In the genomic region with DNA sequence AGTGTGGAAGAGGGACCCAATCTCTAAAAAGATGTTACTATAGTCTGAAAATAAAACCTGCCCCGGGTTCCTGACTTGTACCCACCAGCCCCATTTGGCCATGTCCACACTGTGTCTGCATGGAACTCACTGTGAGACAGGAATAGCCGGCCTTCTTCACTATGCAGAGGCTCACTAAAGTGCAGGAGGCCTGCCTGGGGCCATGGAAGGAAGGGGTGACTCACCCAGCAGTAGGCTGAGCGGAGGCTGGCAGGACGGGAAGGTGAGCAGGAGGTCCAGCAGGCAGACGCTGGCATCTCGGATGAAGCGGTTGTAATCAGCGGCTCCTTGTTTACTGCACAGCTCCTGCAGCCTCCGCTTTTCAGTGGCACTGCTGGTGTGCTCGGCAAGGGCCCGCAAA, we compare ENCODE assay signal across 25 mouse cellular contexts. TPM values are rescaled to one million over a fixed set of nuclear protein-coding genes. Genes with fewer than 3 reads are reported as not detected.
DNase-seq lines count a peak whose midpoint lies in the region; ATAC-seq and TF ChIP-seq lines count a peak whose summit lies in the region.
"Had no signal": no experiment of that assay in that cellular context is flagged by ENCODE, and none has a peak within 500 bp of the region (broad histone marks: within the 10 kb centered on the region; RNA-seq: fewer than 3 reads in every experiment).

No protein-coding gene starts in this region.

- no peak for TF ChIP-seq EP300 in heart, adult 2 months (IDR thresholded peaks at IDR 0.05; ENCODE audit: insufficient read depth, low read depth, low read length)
- TF ChIP-seq EP300 in MEL (IDR thresholded peaks at IDR 0.05; ENCODE audit: low read depth in 1 of 2, low read length in 2 of 2) = no peak

- WGBS in heart, embryonic 12.5 days = 80% methylated on average over 11 of the region's 11 CpGs
- WGBS in heart, adult 2 months = 92% methylated on average over 11 of the region's 11 CpGs

- H3K4me3 ChIP-seq in heart, embryonic 12.5 days = no peak overlapping the region
- no peak overlapping the region for H3K4me3 ChIP-seq in heart, adult 2 months
- peak overlapping the region; percentile 41; the same call in 1 of the 2 replicates for H3K4me3 ChIP-seq in E14TG2a.4 (replicated peaks; ENCODE audit: low read length)
- H3K4me3 ChIP-seq in MEL (ENCODE audit: control insufficient read depth in 1 of 2, insufficient read depth in 1 of 2, low read depth in 2 of 2, low read length in 2 of 2) = no peak overlapping the region
- H3K4me3 ChIP-seq: embryonic facial prominence, embryonic 15.5 days; erythroblast, embryonic 14.5 days; forebrain, embryonic 10.5 days; hindbrain, embryonic 12.5 days had no signal

- H3K4me2 ChIP-seq in heart, embryonic 12.5 days = no peak overlapping the region
- H3K4me2 ChIP-seq: embryonic facial prominence, embryonic 15.5 days; hindbrain, embryonic 12.5 days had no signal

- intact Hi-C loops in heart, adult 2 months (cut with DNase I) = no loop called here

- ATAC-seq in heart, embryonic 12.5 days (ENCODE audit: insufficient number of reproducible peaks, low FRiP score) = no peak
- ATAC-seq: forebrain, embryonic 16.5 days; hindbrain, embryonic 16.5 days had no signal

- H3K4me1 ChIP-seq in heart, embryonic 12.5 days (replicated peaks) = peaks cover 17% of the 10 kb centered on the region
- no peaks in the 10 kb centered on the region; the same call in 1 of the 2 replicates for H3K4me1 ChIP-seq in heart, adult 2 months (ENCODE audit: control insufficient read depth, insufficient read depth, low read length)
- H3K4me1 ChIP-seq in E14TG2a.4 (replicated peaks; ENCODE audit: low read depth, low read length) (peaks cover 38% of the 10 kb centered on the region), MEL (ENCODE audit: control insufficient read depth in 1 of 2, insufficient read depth in 2 of 2, low read length in 2 of 2) (no peaks in the 10 kb centered on the region)
- H3K4me1 ChIP-seq: hindbrain, embryonic 12.5 days had no signal

- no peak for TF ChIP-seq CTCF in heart, adult 2 months (IDR thresholded peaks at IDR 0.05)
- TF ChIP-seq CTCF in E14TG2a.4 (conservative IDR thresholded peaks at IDR 0.05; ENCODE audit: low read length) (no peak), MEL (IDR thresholded peaks at IDR 0.05 in 2 of 3, conservative IDR thresholded peaks at IDR 0.05 in 1 of 3; ENCODE audit: control insufficient read depth in 1 of 3, insufficient read depth in 1 of 3, low read depth in 2 of 3, low read length in 3 of 3, poor library complexity in 1 of 3, severe bottlenecking in 1 of 3) (no peak)

- H3K9ac ChIP-seq in heart, embryonic 12.5 days = no peak overlapping the region
- no peak overlapping the region for H3K9ac ChIP-seq in heart, adult 2 months (ENCODE audit: low read depth, low read length)
- H3K9ac ChIP-seq in MEL (ENCODE audit: control insufficient read depth, low read depth, low read length, poor library complexity, severe bottlenecking) = no peak overlapping the region
- H3K9ac ChIP-seq: embryonic facial prominence, embryonic 15.5 days; hindbrain, embryonic 12.5 days had no signal

- H3K27ac ChIP-seq in heart, embryonic 12.5 days (ENCODE audit: poor library complexity, severe bottlenecking) = peak overlapping the region; percentile 27; the same call in 1 of the 2 replicates
- no peak overlapping the region for H3K27ac ChIP-seq in heart, adult 2 months
- no peak overlapping the region for H3K27ac ChIP-seq in MEL (ENCODE audit: control insufficient read depth, low read depth, low read length)
- H3K27ac ChIP-seq: embryonic facial prominence, embryonic 15.5 days; forebrain, embryonic 10.5 days; hindbrain, embryonic 12.5 days had no signal

- no peaks in the 10 kb centered on the region for H3K27me3 ChIP-seq in heart, embryonic 12.5 days (replicated peaks)
- H3K27me3 ChIP-seq in heart, adult 2 months (ENCODE audit: control insufficient read depth, insufficient read depth, low read length) = no peaks in the 10 kb centered on the region
- H3K27me3 ChIP-seq in E14TG2a.4 (ENCODE audit: insufficient read depth, low read length) = no peaks in the 10 kb centered on the region
- H3K27me3 ChIP-seq in MEL (ENCODE audit: control insufficient read depth in 1 of 2, insufficient read depth in 2 of 2, low read length in 2 of 2) = no peaks in the 10 kb centered on the region
- H3K27me3 ChIP-seq: embryonic facial prominence, embryonic 15.5 days; hindbrain, embryonic 12.5 days had no signal

- H3K79me2 ChIP-seq in heart, adult 2 months (replicated peaks; ENCODE audit: control insufficient read depth, insufficient read depth, low read length) = no peaks in the 10 kb centered on the region
- H3K79me2 ChIP-seq in MEL (ENCODE audit: control insufficient read depth, insufficient read depth, low read length, poor library complexity) = no peaks in the 10 kb centered on the region

- peaks cover 75% of the 10 kb centered on the region for H3K36me3 ChIP-seq in heart, embryonic 12.5 days
- H3K36me3 ChIP-seq in heart, adult 2 months (ENCODE audit: control insufficient read depth, insufficient read depth, low read length) = no peaks in the 10 kb centered on the region; the same call in 1 of the 2 replicates
- H3K36me3 ChIP-seq in E14TG2a.4 (ENCODE audit: insufficient read depth, low read length) (peaks cover 89% of the 10 kb centered on the region), MEL (ENCODE audit: control insufficient read depth in 1 of 2, insufficient read depth in 2 of 2, low read length in 2 of 2) (peaks cover 0 to 7% of the 10 kb centered on the region in 2 experiments; a peak in 2 of 4 replicates)

- TF ChIP-seq POLR2A in heart, adult 2 months (IDR thresholded peaks at IDR 0.05; ENCODE audit: insufficient read depth, low read depth, low read length) = no peak
- TF ChIP-seq POLR2A in MEL (IDR thresholded peaks at IDR 0.05; ENCODE audit: control insufficient read depth in 1 of 2, insufficient read depth in 1 of 2, low read depth in 1 of 2, low read length in 2 of 2, poor library complexity in 1 of 2) = no peak

- H3K9me3 ChIP-seq in heart, embryonic 12.5 days (replicated peaks) = no peaks in the 10 kb centered on the region
- H3K9me3 ChIP-seq in E14TG2a.4 (ENCODE audit: low read length) = no peaks in the 10 kb centered on the region
- H3K9me3 ChIP-seq in MEL (replicated peaks; ENCODE audit: insufficient read depth, low read length) = no peaks in the 10 kb centered on the region
- H3K9me3 ChIP-seq: embryonic facial prominence, embryonic 15.5 days; forebrain, embryonic 10.5 days; hindbrain, embryonic 12.5 days had no signal

- no peak for TF ChIP-seq RAD21 in MEL (IDR thresholded peaks at IDR 0.05; ENCODE audit: low read depth, low read length)

- no peak for DNase-seq in heart, adult 2 months
- DNase-seq in MEL (ENCODE audit: low read depth, low spot score) (peak; percentile 0), R1 (ENCODE audit: low read depth, low spot score) (peak; percentile 12)
- no peak for DNase-seq in testis, postnatal 14 days (ENCODE audit: low spot score)
- no peak for DNase-seq in spleen, postnatal 4 days (ENCODE audit: low spot score in 2 of 2)
- no peak for DNase-seq in lung, postnatal 10 days
- DNase-seq: adrenal gland, postnatal 10 days; cerebellum, adult 11 months; cerebellum, adult 8-10 months; cerebellum, postnatal 14 days; embryo, embryonic 11 days; gastrocnemius, postnatal 10 days; heart, postnatal 10 days; heart, postnatal 4 days; kidney, adult 11 months had no signal

TF ChIP-seq in MEL, 35 proteins besides CTCF, POLR2A, EP300 and RAD21 (continues in another document):
- TF ChIP-seq ZNF384 (IDR thresholded peaks at IDR 0.05; ENCODE audit: low read depth, low read length) (no peak), ETS1 (IDR thresholded peaks at IDR 0.05; ENCODE audit: low read depth, low read length) (no peak), SIN3A (IDR thresholded peaks at IDR 0.05; ENCODE audit: low read length) (no peak), TBP (IDR thresholded peaks at IDR 0.05; ENCODE audit: low read depth, low read length) (no peak), JUND (IDR thresholded peaks at IDR 0.05; ENCODE audit: low read depth, low read length) (no peak), TCF12 (IDR thresholded peaks at IDR 0.05; ENCODE audit: low read depth, low read length) (no peak), UBTF (IDR thresholded peaks at IDR 0.05; ENCODE audit: borderline replicate concordance, insufficient read depth, low read depth, low read length) (no peak), MYC (IDR thresholded peaks at IDR 0.05; ENCODE audit: low read depth, low read length) (no peak), ELF1 (IDR thresholded peaks at IDR 0.05; ENCODE audit: low read depth, low read length) (no peak), KAT2A (conservative IDR thresholded peaks at IDR 0.05; ENCODE audit: low read depth, low read length) (no peak), MYB (IDR thresholded peaks at IDR 0.05; ENCODE audit: low read depth, low read length) (no peak), ZC3H11A (IDR thresholded peaks at IDR 0.05; ENCODE audit: low read depth, low read length) (no peak), RCOR1 (IDR thresholded peaks at IDR 0.05; ENCODE audit: low read depth, low read length) (no peak), SMC3 (IDR thresholded peaks at IDR 0.05; ENCODE audit: low read depth, low read length) (no peak), POLR2AphosphoS2 (IDR thresholded peaks at IDR 0.05; ENCODE audit: low read length) (no peak), MAFK (IDR thresholded peaks at IDR 0.05; ENCODE audit: borderline replicate concordance, low read depth, low read length) (no peak)

RNA-seq across cellular contexts. Expression of a gene that starts 13.4 kb away (rescaled TPM):
- 27.2 and 28.0 TPM in 2 replicates for polyA plus RNA-seq in heart, embryonic 12.5 days (2016; fragmentation: Nextera tagmentation; extraction: Ambion mirVana)
- total RNA-seq in heart, adult 2 months (2021) = 10 to 100 TPM; 15.8 to 19.3 TPM
- 9.2 and 10.5 TPM in 2 replicates for polyA plus RNA-seq in heart, adult 2 months (2012; rRNA removed)
- 16.3 and 20.8 TPM in 2 replicates for total RNA-seq in MEL (2012; rRNA removed)
- 10 to 100 TPM in 1 of 2 experiments, not detected in 1; 18.0 TPM for polyA plus RNA-seq in MEL (2012; ENCODE audit: insufficient read depth in 1 of 2, insufficient read length in 2 of 2, low read depth in 1 of 2, low replicate concordance in 2 of 2, missing spikeins in 1 of 2)

RNA-seq across cellular contexts. Expression of a gene that starts 13.5 kb away (rescaled TPM):
- polyA plus RNA-seq in heart, embryonic 12.5 days (2016; fragmentation: Nextera tagmentation; extraction: Ambion mirVana) = 20.9 and 22.1 TPM in 2 replicates
- total RNA-seq in heart, adult 2 months (2021) = 10 to 100 TPM; 12.0 to 15.2 TPM
- 13.3 and 15.7 TPM in 2 replicates for polyA plus RNA-seq in heart, adult 2 months (2012; rRNA removed)
- total RNA-seq in MEL (2012; rRNA removed) = 16.7 and 18.8 TPM in 2 replicates
- polyA plus RNA-seq in MEL (2012; ENCODE audit: insufficient read depth in 1 of 2, insufficient read length in 2 of 2, low read depth in 1 of 2, low replicate concordance in 2 of 2, missing spikeins in 1 of 2) = 10 to 100 TPM in 1 of 2 experiments, not detected in 1; 21.5 TPM

RNA-seq across cellular contexts. Expression of a gene that starts 28.7 kb away (rescaled TPM):
- 0.22 TPM in 1 of 2 replicates, not detected in the other for polyA plus RNA-seq in heart, embryonic 12.5 days (2016; fragmentation: Nextera tagmentation; extraction: Ambion mirVana)
- not detected for total RNA-seq in heart, adult 2 months (2021)
- 0.10 TPM in 1 of 2 replicates, not detected in the other for polyA plus RNA-seq in heart, adult 2 months (2012; rRNA removed)
- total RNA-seq in MEL (2012; rRNA removed) = not detected in 2 replicates
- not detected for polyA plus RNA-seq in MEL (2012; ENCODE audit: insufficient read depth in 1 of 2, insufficient read length in 2 of 2, low read depth in 1 of 2, low replicate concordance in 2 of 2, missing spikeins in 1 of 2)
- total RNA-seq: common myeloid progenitor, adult 5-6 weeks; gastrocnemius, postnatal 4 days; heart, postnatal 10 days; heart, postnatal 4 days had no signal
- polyA plus RNA-seq: erythroblast, embryonic 14.5 days had no signal

Comparison
In these comparisons a context has a peak if more than half of its experiments do, and no peak if none do; other contexts are left out.
1. DNase-seq: peak in MEL (single experiment) and R1 (single experiment); none in heart, adult 2 months (0 of 2), testis, postnatal 14 days (single experiment), spleen, postnatal 4 days (0 of 2) and lung, postnatal 10 days (single experiment).